Mouse (Mus musculus): ENCODE data around the gene Col6a6. TPM values are rescaled to one million over a fixed set of nuclear protein-coding genes. Genes with fewer than 3 reads are reported as not detected.
A peak's percentile ranks its signal among the peaks of the same experiment; 100 is the strongest.
"Not testable (repeated sequence)": the region's sequence is repeated elsewhere in the genome, so short reads cannot be mapped to it uniquely, and the experiment has no call there.

Col6a6 gene
- total RNA-seq (2021): under 1 TPM; 0.32 to 0.45 TPM

DNA sequence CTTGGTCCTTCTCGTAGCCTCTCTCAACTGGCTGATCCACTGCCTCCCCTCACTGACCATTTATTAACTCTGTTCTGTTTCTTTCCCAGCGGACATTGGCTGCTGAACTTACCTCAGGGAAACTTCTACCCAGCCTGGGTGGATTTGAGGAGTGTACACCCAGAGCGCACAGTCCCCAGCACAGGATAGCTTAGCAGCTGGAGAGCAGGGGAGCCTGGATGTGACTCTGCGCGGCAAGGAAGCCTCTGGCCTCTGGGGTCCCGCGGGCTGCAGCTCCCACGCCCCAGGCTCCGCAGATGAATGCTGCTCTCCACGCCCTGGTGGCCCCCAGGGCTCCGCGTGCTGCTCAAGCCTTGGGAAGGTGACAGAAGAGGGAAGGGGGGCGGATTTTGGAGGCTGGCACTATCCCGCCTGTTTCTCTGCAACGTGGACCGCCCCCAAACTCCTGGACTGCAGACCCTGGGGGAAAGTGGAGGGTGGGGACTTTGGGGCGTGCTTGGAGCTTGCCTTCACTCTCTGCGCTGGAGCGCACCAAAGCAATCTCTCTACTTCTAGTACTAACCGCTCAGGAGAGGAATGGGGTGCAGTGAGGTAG lies at the start of gene Col6a6:
Col6a6 (minus strand) TSS at position 370 of the 595 bp plus-strand sequence.
- no peak for DNase-seq (ENCODE audit: low spot score in 2 of 2)
- intact Hi-C loops (cut with DNase I): no loop called here

DNA sequence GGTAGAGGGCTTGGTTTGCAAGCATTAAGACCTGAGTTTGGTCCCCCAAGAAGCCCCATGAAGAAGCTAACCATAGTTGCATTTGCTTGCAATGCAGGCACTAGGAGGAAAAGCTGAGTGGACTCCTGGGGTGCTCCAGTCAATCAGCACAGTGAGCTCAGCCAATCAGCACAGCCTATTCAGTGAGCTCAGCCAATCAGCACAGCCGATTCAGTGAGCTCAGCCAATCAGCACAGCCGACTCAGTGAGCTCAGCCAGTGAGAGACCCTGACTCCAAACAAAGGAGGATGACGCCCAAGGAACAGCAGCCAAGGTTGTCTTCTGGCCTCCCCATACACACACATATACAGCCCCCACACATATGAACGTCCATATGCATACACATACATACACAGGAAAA lies 48.2 kb upstream of the Col6a6 start:
- intact Hi-C loops (cut with DNase I): no loop called here
- no peak for DNase-seq (ENCODE audit: low spot score in 2 of 2)

DNA sequence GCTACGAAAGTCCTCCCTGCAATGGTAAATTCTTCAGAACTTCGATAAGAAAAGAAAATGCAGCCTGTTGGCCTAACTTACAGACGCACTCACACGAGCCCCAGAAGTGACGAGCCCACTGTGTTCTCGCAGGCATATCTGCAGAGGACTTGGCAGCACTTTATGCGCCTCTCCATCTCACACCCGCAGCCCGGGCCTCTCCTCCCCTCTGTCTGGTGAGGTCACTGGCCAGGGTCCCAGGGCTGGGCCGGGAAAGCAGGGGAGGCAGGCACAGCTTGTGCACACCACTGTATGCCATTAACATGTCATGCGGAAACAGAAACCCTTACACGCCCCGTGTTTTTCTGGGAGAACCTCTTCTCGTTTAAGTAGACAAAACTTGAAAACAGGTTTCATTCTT lies 43.7 kb upstream of the Col6a6 start:
- DNase-seq (ENCODE audit: low spot score in 2 of 2): no peak
- intact Hi-C loops (cut with DNase I): no loop called here

DNA sequence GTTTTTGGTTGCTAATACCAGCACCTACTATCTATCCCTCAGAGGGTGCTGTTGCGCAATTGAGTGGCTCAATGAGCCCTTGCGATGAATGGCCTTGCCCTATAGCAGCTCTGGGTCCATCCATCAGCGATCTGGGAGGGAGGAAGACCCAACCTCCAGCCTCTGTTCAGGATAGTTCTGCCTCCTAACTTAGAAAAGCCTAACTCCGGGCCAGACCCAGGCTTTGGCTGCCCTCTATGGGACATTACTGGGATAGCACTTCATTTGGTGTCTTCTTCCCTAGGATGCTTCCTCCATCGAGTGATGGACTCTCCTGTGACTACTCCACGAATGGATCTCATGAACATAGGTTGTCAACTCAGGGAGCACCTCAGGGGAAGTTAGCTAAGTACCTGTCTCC lies 29.8 kb upstream of the Col6a6 start:
- DNase-seq (ENCODE audit: low spot score in 2 of 2): peak; percentile 57 to 69
- intact Hi-C loops (cut with DNase I): loop anchor here (5.0 kb wide), 4 partner anchors 135 to 360 kb away; no protein-coding TSS in a partner anchor

DNA sequence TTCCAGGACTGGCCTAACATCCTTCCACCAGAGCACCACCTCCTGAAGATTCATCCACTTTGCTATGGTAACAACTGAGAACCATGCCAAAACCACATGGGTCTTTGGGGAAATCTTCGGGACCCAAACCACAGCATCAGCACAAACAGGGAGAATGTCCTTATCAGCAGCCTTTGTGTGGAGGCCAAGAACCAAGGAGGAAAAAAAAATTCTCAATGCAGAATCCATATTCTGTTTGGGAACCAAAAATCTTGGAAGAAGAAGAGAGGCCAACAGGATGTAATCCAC lies 24.8 kb upstream of the Col6a6 start:
- intact Hi-C loops (cut with DNase I): no loop called here

DNA sequence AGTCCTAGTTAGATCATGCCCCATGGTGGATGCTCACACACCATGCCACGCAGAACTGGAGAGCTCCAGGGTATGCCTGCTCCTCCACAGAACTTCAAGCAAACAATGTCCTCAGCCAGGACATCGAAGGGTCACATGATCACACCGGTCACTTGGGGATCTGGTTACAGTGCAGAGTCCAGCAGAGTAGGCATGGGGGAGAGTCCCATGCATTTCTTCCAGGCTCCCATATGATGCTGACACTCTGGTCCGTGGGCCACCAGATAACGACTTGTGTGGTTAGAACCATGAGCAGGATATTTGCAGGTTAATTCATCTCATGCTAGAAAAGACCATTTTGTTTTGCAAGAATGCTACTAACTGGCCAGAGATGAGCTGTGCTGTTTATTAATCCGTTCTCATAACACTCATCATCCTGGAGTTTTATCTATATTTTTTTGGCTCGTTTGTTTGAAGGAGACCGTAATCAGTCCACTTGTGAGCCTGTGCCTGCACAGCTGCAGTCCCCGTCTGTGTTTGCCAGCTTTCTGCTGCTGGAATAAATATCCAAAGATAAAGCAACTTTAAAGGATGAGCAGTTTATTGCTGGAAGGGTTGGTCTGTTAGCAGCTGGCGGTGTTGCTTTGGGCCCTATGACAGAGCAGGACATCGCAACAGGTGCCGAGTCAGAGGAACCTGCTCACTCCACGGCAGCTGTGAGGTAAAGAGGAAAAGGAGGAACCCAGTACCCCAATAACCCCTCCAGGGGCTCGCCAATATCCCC lies 24.2 kb upstream of the Col6a6 start:
- intact Hi-C loops (cut with DNase I): no loop called here
- no peak for DNase-seq (ENCODE audit: low spot score in 2 of 2)

More for the DNA sequence above, 24.8 kb upstream of the Col6a6 start:
- no peak for DNase-seq (ENCODE audit: low spot score in 2 of 2)

DNA sequence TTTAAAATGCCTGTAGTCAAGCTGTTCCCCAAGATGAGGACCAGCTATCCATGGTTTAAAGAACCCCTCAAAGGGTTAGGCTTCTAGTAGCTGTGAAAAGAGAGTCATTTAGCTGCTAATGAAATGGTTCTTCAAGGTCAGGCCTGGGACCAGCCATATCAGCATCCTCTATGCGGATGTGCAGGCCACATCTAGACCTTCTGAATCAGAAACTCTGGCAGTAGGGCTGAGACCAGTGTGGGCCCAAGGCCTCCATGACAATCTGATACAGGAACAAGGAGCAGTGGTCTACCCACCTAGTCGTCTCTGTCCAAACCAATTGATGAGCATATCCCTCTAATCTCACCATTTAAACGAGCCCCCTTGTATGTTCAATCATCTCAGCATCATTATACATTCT lies 23.1 kb upstream of the Col6a6 start:
- intact Hi-C loops (cut with DNase I): no loop called here
- no peak for DNase-seq (ENCODE audit: low spot score in 2 of 2)

DNA sequence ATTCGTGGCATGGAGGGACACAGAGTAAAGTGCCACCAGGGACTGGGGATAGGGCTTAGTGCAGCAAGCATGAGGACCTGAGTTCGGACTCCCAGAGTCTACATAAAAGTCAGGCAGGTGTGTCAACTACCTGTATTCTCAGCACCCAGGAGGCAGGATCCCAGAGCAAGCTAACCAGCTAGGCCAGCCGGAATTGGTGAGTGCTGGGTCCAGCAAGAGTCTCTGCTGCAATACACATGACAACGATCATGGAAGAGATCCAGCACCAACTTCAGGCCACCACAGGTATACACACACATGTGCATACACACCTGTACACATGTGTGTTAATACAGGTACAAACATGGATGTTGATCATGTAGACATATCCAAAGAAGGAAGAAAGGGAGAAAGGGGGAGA lies 20.4 kb upstream of the Col6a6 start:
- intact Hi-C loops (cut with DNase I): no loop called here
- DNase-seq (ENCODE audit: low spot score in 2 of 2): no peak

DNA sequence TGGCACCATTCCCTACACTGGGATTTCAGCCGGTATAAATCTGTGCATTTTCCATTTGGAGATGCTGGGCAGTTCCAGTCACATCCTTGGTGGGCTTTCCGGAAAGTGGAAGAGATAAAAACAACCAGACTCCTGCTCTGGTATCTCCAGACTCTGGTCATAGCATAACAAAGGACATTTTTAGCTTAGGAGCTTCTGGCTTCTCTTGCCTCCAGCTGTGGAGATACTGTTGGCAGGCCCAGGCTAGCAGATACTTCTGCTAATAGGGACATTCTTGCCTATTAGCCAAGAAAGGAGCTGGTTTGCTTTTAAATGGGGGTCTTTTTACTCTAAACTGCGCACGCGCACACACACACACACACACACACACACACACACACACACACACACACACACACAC lies 19.3 kb upstream of the Col6a6 start:
- intact Hi-C loops (cut with DNase I): no loop called here
- no peak for DNase-seq (ENCODE audit: low spot score in 2 of 2)

DNA sequence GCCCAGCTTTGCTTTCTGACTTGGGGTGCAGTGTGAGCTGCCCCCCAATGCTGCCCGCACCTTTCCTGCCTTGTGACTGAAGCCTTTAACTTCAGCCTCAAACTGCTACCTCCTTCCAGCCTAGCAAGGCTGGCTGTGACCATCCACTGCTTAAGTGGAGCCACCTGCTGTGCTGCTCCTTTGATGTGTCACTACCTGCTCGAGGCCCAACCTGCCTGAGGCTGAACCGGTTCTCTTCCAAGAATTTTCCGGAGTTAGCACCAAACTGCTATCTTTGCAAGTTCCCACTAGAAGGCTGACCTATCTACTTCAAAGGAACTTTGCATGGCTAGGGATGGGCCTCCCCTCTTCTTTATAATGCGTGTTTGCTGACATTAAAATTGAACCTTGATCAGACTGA lies 13.4 kb upstream of the Col6a6 start:
- intact Hi-C loops (cut with DNase I); DNase-seq (ENCODE audit: low spot score in 2 of 2): not testable (repeated sequence)

DNA sequence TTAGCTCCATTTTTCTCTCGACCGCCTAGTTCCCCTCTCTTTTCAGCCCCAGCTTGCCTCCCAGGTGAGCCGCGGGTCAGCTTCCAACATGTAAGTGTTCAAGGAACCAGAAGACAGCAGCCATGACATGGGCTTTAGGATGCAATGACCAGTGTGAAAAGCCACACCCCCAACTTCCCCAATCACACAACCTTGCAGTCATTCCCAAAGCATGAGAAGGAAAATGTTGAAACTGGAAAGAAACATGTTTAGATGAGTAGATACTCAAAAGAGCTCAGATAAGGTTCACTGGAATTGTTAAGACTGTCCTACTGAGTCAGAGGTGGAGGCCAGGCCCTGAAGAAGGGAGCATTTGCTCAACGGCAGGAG lies 11.2 kb upstream of the Col6a6 start:
- no peak for DNase-seq (ENCODE audit: low spot score in 2 of 2)
- intact Hi-C loops (cut with DNase I): no loop called here

DNA sequence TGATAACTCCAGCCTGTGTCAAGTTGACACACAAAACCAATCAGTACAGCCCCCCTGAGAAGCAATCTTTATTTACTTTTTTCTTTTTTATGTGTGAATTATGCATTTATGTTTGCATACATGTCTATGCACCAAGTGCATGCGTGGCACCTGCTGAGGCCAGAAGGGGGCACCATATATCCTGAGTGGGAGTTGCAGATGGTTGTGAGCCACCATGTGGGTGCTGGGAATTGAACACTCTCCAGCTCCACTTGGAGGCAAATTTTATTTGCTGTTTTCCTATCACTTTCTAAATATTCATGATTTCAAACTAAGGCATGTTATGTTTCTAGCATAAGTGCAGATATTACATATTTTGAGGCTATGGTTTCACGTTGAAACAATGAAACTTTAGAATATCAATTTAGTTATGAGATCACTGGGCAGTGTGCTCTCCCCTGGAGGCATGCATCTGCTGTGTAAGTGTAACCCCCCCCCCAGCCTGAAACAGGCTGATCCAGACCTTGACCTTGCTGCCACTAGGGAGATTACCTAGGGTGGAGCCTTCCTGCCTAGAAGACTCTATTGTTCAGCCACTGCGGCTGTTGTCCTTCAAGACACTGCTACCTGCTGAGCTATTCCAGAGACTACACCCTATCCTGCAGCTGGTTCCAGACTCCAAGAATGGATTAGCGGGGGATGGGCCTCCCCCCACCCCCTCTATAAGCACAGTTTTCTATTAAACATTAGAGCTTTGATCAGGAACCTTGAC lies 10.6 kb upstream of the Col6a6 start:
- DNase-seq (ENCODE audit: low spot score in 2 of 2): no peak

DNA sequence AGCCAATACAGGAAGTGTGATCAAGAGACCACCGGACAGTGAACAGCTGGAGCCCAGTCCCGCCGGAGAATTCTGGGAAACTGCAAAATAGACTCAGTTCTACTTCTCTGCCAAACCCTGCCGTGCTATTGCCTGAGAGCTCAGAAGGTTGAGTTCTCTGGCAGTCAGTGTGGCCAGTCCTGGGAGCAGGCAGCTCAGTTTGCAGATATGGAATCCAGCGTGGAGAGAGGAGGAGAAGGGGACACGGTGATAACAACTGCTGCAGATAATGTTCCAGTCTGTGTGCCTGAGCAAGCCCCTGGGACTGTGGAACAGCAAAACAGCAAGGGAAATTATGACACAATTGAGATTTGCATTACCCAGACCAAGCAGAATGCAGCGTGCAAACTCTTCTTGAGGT lies 7.6 kb upstream of the Col6a6 start:
- DNase-seq (ENCODE audit: low spot score in 2 of 2): no peak
- intact Hi-C loops (cut with DNase I): no loop called here

More for the DNA sequence above, 10.6 kb upstream of the Col6a6 start:
- intact Hi-C loops (cut with DNase I): no loop called here

DNA sequence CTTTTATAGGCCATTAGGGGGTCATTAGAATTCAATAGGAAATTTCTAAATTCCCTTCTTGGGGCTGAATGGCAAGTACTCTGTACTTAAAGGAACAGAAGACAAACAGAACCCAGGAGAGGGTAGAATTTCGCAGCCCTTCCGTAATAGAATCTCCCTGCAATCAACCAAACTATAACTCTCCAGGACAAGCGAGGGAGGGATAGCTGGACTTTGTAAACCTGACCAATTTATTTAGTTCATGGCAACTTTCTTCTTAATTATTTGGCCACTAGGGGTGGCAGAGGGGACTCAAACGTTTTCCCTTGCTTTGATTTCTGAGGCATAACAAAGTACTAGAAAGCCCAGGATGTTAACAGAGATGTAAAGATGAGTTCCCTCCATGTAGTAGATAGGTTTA lies 6.8 kb upstream of the Col6a6 start:
- DNase-seq (ENCODE audit: low spot score in 2 of 2): no peak
- intact Hi-C loops (cut with DNase I): no loop called here

DNA sequence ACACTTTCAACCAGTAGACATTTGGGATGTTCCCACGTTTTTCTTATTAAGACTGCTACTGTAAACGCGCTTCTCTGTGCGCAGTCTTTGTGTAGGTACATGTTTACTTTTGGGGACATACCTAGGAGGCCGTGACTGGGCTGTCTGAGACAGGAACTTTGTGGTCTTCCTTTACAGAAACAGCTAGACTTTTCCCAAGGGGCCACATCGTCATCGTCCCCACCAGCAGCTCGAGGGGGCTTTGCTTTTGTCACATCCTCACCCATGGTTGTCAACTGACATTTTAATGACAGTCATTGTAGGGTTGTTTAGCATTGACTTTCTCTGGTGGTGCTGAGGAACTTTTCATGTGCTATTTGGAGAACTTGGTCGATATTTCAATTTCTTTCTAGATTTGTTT lies 3.3 kb upstream of the Col6a6 start:
- no peak for DNase-seq (ENCODE audit: low spot score in 2 of 2)
- intact Hi-C loops (cut with DNase I): no loop called here

DNA sequence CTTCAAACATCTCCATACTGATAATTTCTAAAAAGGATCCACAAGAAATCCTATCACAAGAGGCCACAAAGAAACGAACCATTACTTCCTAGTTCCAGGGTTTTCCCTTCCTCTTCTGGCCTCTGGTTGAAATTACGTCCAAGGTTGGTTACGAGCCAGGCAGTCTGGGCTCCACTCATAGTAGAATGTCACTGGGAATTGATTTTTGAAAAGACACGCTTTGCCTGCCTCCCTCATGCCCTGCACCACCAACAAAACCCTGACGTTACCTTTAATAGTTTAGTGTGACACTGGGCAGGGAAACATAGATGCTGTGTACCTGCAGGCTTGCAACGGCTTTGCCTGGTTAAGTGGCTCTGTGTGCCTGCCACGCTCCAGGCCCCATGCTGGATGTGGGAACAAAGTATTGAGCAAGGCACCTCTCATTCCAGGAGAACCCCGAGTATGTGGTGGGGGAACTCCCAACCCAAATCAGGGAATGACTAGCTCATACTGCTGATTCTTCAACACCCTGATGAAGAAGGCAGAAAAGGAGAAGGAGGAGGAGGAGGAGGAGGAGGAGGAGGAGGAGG lies 798 bp downstream of the Col6a6 start:
- intact Hi-C loops (cut with DNase I): no loop called here
- no peak for DNase-seq (ENCODE audit: low spot score in 2 of 2)

DNA sequence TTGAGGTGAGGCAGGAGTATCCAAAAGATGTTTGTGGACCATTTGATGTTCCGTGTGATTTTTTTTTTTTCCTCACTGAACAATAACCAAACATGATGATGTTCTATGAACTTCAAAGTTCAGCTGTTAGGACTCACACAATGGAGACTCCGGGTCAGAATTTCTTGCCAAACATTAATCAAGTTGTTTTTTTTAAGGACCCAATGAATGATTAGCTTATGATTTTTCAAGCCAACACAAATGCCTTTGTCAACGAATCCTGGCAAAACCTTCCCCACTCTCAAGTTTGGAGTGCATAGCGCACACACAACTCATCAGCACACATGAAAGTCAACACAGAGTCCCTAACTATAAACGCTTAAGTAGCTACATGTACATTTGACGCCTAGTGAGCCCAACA lies 7.2 kb downstream of the Col6a6 start:
- intact Hi-C loops (cut with DNase I): no loop called here
- DNase-seq (ENCODE audit: low spot score in 2 of 2): no peak

DNA sequence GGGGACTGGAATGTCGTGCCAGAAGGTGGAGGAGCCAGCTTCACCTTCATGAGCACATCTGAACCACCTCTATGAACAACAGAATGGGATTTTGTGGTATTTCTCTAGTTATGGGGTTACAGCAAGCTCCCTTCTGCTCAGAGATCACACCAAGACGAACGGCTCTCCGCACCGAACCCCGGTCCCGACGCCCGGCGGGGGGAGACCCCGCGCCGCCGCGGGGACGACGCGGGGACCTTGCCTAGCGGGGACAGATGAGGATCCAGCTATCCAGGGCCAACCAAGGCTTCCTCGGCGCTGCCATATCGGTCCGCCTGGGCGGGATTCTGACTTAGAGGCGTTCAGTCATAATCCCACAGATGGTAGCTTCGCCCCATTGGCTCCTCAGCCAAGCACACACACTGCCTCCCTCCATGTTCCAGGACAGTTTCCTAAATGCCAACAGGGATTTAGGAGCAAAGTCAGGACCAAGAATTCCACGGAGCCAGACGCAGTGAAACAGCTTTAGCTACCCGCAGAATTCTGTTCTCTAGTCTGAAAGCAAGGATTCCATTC lies 8.7 kb downstream of the Col6a6 start:
- no peak for DNase-seq (ENCODE audit: low spot score in 2 of 2)
- intact Hi-C loops (cut with DNase I): no loop called here

DNA sequence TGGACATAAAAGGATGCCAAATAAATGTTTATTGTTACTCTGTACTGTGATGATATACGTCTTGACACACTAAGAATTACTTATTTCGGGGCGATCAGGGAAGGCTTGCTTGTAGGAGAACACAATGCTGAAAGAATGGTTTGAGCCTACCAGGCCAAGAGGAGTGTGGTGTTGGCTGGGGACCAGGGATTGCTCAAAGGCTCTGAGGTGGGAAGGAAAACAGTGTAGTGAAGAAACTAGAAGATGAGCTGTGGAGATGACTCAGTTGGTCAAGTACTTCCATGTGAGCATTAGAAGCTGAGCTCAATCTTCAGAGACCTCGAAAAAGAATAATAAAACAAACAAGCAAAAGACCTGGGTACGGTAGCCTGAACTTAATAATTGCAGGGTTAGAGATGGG lies 13.5 kb downstream of the Col6a6 start:
- no peak for DNase-seq (ENCODE audit: low spot score in 2 of 2)
- intact Hi-C loops (cut with DNase I): no loop called here

DNA sequence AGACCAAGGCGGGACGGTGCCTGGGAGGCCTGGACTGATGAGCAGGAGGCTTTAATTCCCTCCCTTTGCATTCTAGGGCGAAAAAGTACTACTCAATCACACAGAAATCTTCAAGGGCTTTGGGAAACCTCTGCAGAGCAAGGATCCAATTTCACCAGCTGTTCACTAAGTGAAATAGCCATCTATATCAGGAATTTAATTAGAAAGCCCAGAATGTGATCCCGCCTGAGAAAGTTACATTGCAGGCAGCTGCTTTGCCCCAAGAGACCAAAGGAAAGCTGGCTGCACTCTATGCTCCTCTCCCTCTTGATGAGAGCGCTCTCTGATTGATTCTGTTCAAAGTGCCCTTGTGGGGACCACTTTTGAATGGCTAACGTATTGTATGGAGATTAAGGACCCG lies 16.5 kb downstream of the Col6a6 start:
- intact Hi-C loops (cut with DNase I): no loop called here
- DNase-seq (ENCODE audit: low spot score in 2 of 2): no peak

All from left cerebral cortex, postnatal 36 days (tissue).